Mouse (Mus musculus) thymus, adult 2 months (tissue): ENCODE measurements around the gene Slc22a1.

Experiments used
- CTCF ChIP-seq: fragments of 200-500 bp; IDR thresholded peaks from 2 replicates; pipeline ENCODE4 v1.5.1; 2012; ENCODE audit warnings: mild to moderate bottlenecking, control low read depth, low read length, moderate library complexity, borderline replicate concordance; ENCODE audit not compliant: control insufficient read depth, poor library complexity, insufficient read depth; ENCODE audit errors: extremely low read depth
- POLR2A ChIP-seq: fragments of 200-500 bp; IDR thresholded peaks from 2 replicates; pipeline ENCODE4 v1.6.1; 2012; ENCODE audit warnings: mild to moderate bottlenecking, low read length, control low read depth, moderate library complexity; ENCODE audit not compliant: control insufficient read depth, poor library complexity, insufficient read depth; ENCODE audit errors: extremely low read depth

- TF ChIP-seq CTCF (no peak), POLR2A (no peak)
Measured at GRCm38 (mm10) chr17:12723986-12724766, 48.5 kb upstream of the Slc22a1 start.
